Mouse (Mus musculus): ENCODE measurements around the gene Tmem132d.

DNA sequence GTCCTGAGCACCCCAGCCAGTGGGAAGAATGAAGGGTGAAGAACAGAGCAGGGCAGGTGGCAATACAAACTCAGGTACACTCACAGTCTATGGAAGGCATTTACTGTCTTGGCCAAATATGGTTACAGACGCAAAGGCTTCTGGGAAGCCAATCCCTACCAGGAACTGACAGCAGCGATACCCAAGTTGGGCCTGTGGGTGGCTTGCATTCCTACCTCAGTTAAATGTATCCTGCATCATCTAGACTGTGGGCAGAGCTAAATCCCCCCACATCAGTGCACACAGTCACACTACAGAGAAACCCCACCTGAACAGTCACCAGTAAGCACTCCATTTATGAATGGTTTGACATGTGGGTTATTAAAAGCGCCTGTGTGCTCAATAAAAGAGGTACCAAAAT lies 288.1 kb downstream of the Tmem132d start:
- TF ChIP-seq MAFK (IDR thresholded peaks at IDR 0.05; ENCODE audit: insufficient read depth, low read depth, low read length) (no peak), ZC3H11A (IDR thresholded peaks at IDR 0.05; ENCODE audit: borderline replicate concordance, low read depth, low read length) (no peak)
